Mouse (Mus musculus): ENCODE measurements around the gene Olfr91. TPM values are rescaled to one million over a fixed set of nuclear protein-coding genes. Genes with fewer than 3 reads are reported as not detected.

The Olfr91 gene
- total RNA-seq, 2 experiments from 2014 or later = not detected

Other genes starting within 250 kb of the Olfr91 start
- gene Trim15, start 231.1 kb downstream of the Olfr91 start, total RNA-seq (2014; fragmentation: Nextera tagmentation) = not detected in 2 replicates
- gene Trim15, start 231.1 kb downstream of the Olfr91 start, total RNA-seq (2017) = not detected in 2 replicates
- gene Trim10, start 228.7 kb downstream of the Olfr91 start, total RNA-seq (2014; fragmentation: Nextera tagmentation) = 7.5 and 9.6 TPM in 2 replicates
- gene Trim10, start 228.7 kb downstream of the Olfr91 start, total RNA-seq (2017) = 13.8 and 24.1 TPM in 2 replicates
- not detected in 2 replicates for gene Trim40, start 208.2 kb downstream of the Olfr91 start, total RNA-seq (2014; fragmentation: Nextera tagmentation)
- gene Trim40, start 208.2 kb downstream of the Olfr91 start, total RNA-seq (2017) = not detected in 2 replicates
- gene Trim31, start 200.2 kb downstream of the Olfr91 start, total RNA-seq (2014; fragmentation: Nextera tagmentation) = not detected in 2 replicates
- gene Trim31, start 200.2 kb downstream of the Olfr91 start, total RNA-seq (2017) = not detected in 2 replicates
- not detected in 2 replicates for gene Rnf39, start 155.4 kb downstream of the Olfr91 start, total RNA-seq (2014; fragmentation: Nextera tagmentation)
- not detected in 2 replicates for gene Rnf39, start 155.4 kb downstream of the Olfr91 start, total RNA-seq (2017)
- gene Ppp1r11, start 146.5 kb downstream of the Olfr91 start, total RNA-seq (2014; fragmentation: Nextera tagmentation) = 61.5 and 88.0 TPM in 2 replicates
- 53.8 and 72.8 TPM in 2 replicates for gene Ppp1r11, start 146.5 kb downstream of the Olfr91 start, total RNA-seq (2017)
- gene Znrd1, start 139.7 kb downstream of the Olfr91 start, total RNA-seq (2014; fragmentation: Nextera tagmentation) = 47.7 and 94.1 TPM in 2 replicates
- 17.7 and 35.3 TPM in 2 replicates for gene Znrd1, start 139.7 kb downstream of the Olfr91 start, total RNA-seq (2017)
- gene Znrd1as, start 139.7 kb downstream of the Olfr91 start, total RNA-seq (2014; fragmentation: Nextera tagmentation) = 1.4 and 13.1 TPM in 2 replicates
- gene Znrd1as, start 139.7 kb downstream of the Olfr91 start, total RNA-seq (2017) = 11.4 and 23.7 TPM in 2 replicates
- gene 2410137M14Rik, start 117.0 kb downstream of the Olfr91 start, total RNA-seq (2014; fragmentation: Nextera tagmentation) = not detected in 2 replicates
- gene 2410137M14Rik, start 117.0 kb downstream of the Olfr91 start, total RNA-seq (2017) = not detected in 2 replicates
- not detected in 2 replicates for gene H2-M5, start 108.7 kb downstream of the Olfr91 start, total RNA-seq (2014; fragmentation: Nextera tagmentation)
- gene H2-M5, start 108.7 kb downstream of the Olfr91 start, total RNA-seq (2017) = not detected in 2 replicates
- 0.87 TPM in 1 of 2 replicates, not detected in the other for gene Zfp57, start 97.1 kb downstream of the Olfr91 start, total RNA-seq (2014; fragmentation: Nextera tagmentation)
- 0.08 TPM in 1 of 2 replicates, not detected in the other for gene Zfp57, start 97.1 kb downstream of the Olfr91 start, total RNA-seq (2017)
- gene Mog, start 74.9 kb downstream of the Olfr91 start, total RNA-seq (2014; fragmentation: Nextera tagmentation) = not detected in 2 replicates
- gene Mog, start 74.9 kb downstream of the Olfr91 start, total RNA-seq (2017) = not detected in 2 replicates
- gene Gabbr1, start 52.3 kb downstream of the Olfr91 start, total RNA-seq (2014; fragmentation: Nextera tagmentation) = 9.1 and 11.1 TPM in 2 replicates
- 0.91 and 0.99 TPM in 2 replicates for gene Gabbr1, start 52.3 kb downstream of the Olfr91 start, total RNA-seq (2017)
- gene Olfr90, start 9.8 kb downstream of the Olfr91 start, total RNA-seq (2014; fragmentation: Nextera tagmentation) = not detected in 2 replicates
- gene Olfr90, start 9.8 kb downstream of the Olfr91 start, total RNA-seq (2017) = not detected in 2 replicates
- not detected in 2 replicates for gene Olfr92, start 21.8 kb upstream of the Olfr91 start, total RNA-seq (2014; fragmentation: Nextera tagmentation)
- not detected in 2 replicates for gene Olfr92, start 21.8 kb upstream of the Olfr91 start, total RNA-seq (2017)
- not detected in 2 replicates for gene Olfr93, start 63.2 kb upstream of the Olfr91 start, total RNA-seq (2014; fragmentation: Nextera tagmentation)
- gene Olfr93, start 63.2 kb upstream of the Olfr91 start, total RNA-seq (2017) = not detected in 2 replicates
- gene Ubd, start 95.6 kb upstream of the Olfr91 start, total RNA-seq (2014; fragmentation: Nextera tagmentation) = not detected in 2 replicates
- gene Ubd, start 95.6 kb upstream of the Olfr91 start, total RNA-seq (2017) = 0.88 TPM in 1 of 2 replicates, not detected in the other
- not detected in 2 replicates for gene Olfr94, start 102.7 kb upstream of the Olfr91 start, total RNA-seq (2014; fragmentation: Nextera tagmentation)
- gene Olfr94, start 102.7 kb upstream of the Olfr91 start, total RNA-seq (2017) = not detected in 2 replicates
- not detected in 2 replicates for gene Olfr95, start 114.8 kb upstream of the Olfr91 start, total RNA-seq (2014; fragmentation: Nextera tagmentation)
- not detected in 2 replicates for gene Olfr95, start 114.8 kb upstream of the Olfr91 start, total RNA-seq (2017)
- gene Olfr96, start 121.9 kb upstream of the Olfr91 start, total RNA-seq (2014; fragmentation: Nextera tagmentation) = not detected in 2 replicates
- gene Olfr96, start 121.9 kb upstream of the Olfr91 start, total RNA-seq (2017) = not detected in 2 replicates
- not detected in 2 replicates for gene Olfr97, start 139.1 kb upstream of the Olfr91 start, total RNA-seq (2014; fragmentation: Nextera tagmentation)
- gene Olfr97, start 139.1 kb upstream of the Olfr91 start, total RNA-seq (2017) = not detected in 2 replicates
- not detected in 2 replicates for gene Olfr98, start 165.5 kb upstream of the Olfr91 start, total RNA-seq (2014; fragmentation: Nextera tagmentation)
- gene Olfr98, start 165.5 kb upstream of the Olfr91 start, total RNA-seq (2017) = not detected in 2 replicates
- gene H2-M3, start 171.9 kb upstream of the Olfr91 start, total RNA-seq (2014; fragmentation: Nextera tagmentation) = 5.7 and 6.3 TPM in 2 replicates
- 3.8 and 9.0 TPM in 2 replicates for gene H2-M3, start 171.9 kb upstream of the Olfr91 start, total RNA-seq (2017)
- not detected in 2 replicates for gene Olfr99, start 185.2 kb upstream of the Olfr91 start, total RNA-seq (2014; fragmentation: Nextera tagmentation)
- gene Olfr99, start 185.2 kb upstream of the Olfr91 start, total RNA-seq (2017) = not detected in 2 replicates
- not detected in 2 replicates for gene Olfr101, start 206.0 kb upstream of the Olfr91 start, total RNA-seq (2014; fragmentation: Nextera tagmentation)
- gene Olfr101, start 206.0 kb upstream of the Olfr91 start, total RNA-seq (2017) = not detected in 2 replicates
- gene Olfr102, start 218.8 kb upstream of the Olfr91 start, total RNA-seq (2014; fragmentation: Nextera tagmentation) = not detected in 2 replicates
- gene Olfr102, start 218.8 kb upstream of the Olfr91 start, total RNA-seq (2017) = not detected in 2 replicates
- gene Olfr103, start 241.4 kb upstream of the Olfr91 start, total RNA-seq (2014; fragmentation: Nextera tagmentation) = not detected in 2 replicates
- not detected in 2 replicates for gene Olfr103, start 241.4 kb upstream of the Olfr91 start, total RNA-seq (2017)